Mouse (Mus musculus) kidney, embryonic 15.5 days (tissue): ENCODE results near the gene Nadk2. TPM values are rescaled to one million over a fixed set of nuclear protein-coding genes. Genes with fewer than 3 reads are reported as not detected.
A peak's percentile ranks its signal among the peaks of the same experiment; 100 is the strongest.

Source experiments
- ATAC-seq: fragments of 200-750 bp; cut with Nextera tagmentation; replicated peaks from 2 replicates; pipeline ENCODE4 v1.8.0; 2017; ENCODE audit warnings: moderate TSS enrichment; ENCODE audit not compliant: low FRiP score
- H3K27ac ChIP-seq: fragments of 300-500 bp; sonication (generic); 2 replicates; pipeline ENCODE4 v1.5.1; 2015; ENCODE audit warnings: mild to moderate bottlenecking, inconsistent platforms
- H3K27me3 ChIP-seq: fragments of 300-500 bp; sonication (generic); 2 replicates; pipeline ENCODE4 v1.6.1; 2015; ENCODE audit warnings: inconsistent platforms
- H3K36me3 ChIP-seq: fragments of 300-500 bp; sonication (generic); 2 replicates; pipeline ENCODE4 v1.6.1; 2015; ENCODE audit warnings: inconsistent platforms
- H3K4me1 ChIP-seq: fragments of 300-500 bp; sonication (generic); 2 replicates; pipeline ENCODE4 v1.6.1; 2015; ENCODE audit warnings: inconsistent platforms
- H3K4me2 ChIP-seq: fragments of 300-500 bp; sonication (generic); 2 replicates; pipeline ENCODE4 v1.6.1; 2015; ENCODE audit warnings: moderate library complexity, mild to moderate bottlenecking, inconsistent platforms
- H3K4me3 ChIP-seq: fragments of 300-500 bp; sonication (generic); replicated peaks from 2 replicates; pipeline ENCODE4 v1.5.1; 2015; ENCODE audit warnings: mild to moderate bottlenecking, inconsistent platforms
- H3K9ac ChIP-seq: fragments of 300-500 bp; sonication (generic); 2 replicates; pipeline ENCODE4 v1.6.1; 2015; ENCODE audit warnings: mild to moderate bottlenecking, inconsistent platforms
- H3K9me3 ChIP-seq: fragments of 300-500 bp; sonication (generic); replicated peaks from 2 replicates; pipeline ENCODE4 v1.6.1; 2016; ENCODE audit warnings: inconsistent platforms
- WGBS: fragments of 180-500 bp; shearing (Covaris S2); methylation state at CpG from one replicate; pipeline ENCODE4 v1.1.7; 2015; ENCODE audit warnings: mixed read lengths; 5-methylcytosine and 5-hydroxymethylcytosine counted together
- polyA plus RNA-seq: library from polyadenylated mRNA; unstranded; fragments of >200 nt; fragmentation: Nextera tagmentation; extraction: Ambion mirVana; gene quantifications from 2 replicates; pipeline ENCODE4 v1.2.1, GENCODE M21; 2015

Nadk2 gene
- polyA plus RNA-seq, 1 experiment from 2014 or later, result 27.0 TPM

DNA sequence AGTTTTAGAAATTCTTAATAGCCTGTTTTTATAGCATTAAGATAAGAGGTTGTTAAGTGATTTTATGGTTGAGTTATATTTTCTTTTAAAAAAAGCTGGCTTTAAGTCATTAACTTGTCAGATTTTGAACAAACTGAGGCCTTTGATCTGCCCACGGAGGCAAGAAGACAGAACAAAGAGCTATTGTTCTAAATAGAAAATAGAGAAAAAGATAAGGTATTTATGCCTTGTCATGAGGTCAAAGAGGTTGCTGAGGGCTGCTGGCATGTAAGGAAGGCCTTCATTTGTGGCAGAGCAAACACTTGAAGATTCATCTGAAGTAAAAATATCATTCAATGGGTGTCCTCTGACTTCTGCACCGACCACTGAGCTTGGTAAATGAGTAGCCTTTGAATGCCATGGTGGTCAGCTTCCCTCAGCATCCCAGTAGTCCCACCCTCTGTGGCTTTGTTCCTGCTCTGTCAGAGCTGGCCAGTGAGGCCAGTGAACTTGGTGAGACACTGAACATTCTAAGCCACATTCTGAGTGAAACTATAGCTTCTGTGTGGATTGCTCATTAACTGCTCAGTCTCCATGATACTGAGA is 18.2 kb downstream of the Nadk2 start:
- Histone ChIP-seq H3K4me1 (peaks cover 18% of the 10 kb centered on the region), H3K4me3 (no peak overlapping the region), H3K4me2 (no peak overlapping the region), H3K27me3 (no peaks in the 10 kb centered on the region), H3K9me3 (no peaks in the 10 kb centered on the region), H3K27ac (no peak overlapping the region), H3K9ac (no peak overlapping the region), H3K36me3 (peaks cover 44% of the 10 kb centered on the region)
- ATAC-seq, result peak; percentile 60
- 17% methylated on average over 2 of the region's 2 CpGs for WGBS

- Histone ChIP-seq H3K4me1 (peaks cover 24% of the 10 kb centered on the region), H3K9ac (no peak overlapping the region), H3K27me3 (no peaks in the 10 kb centered on the region), H3K9me3 (no peaks in the 10 kb centered on the region), H3K4me3 (no peak overlapping the region), H3K27ac (no peak overlapping the region), H3K36me3 (peaks cover 42% of the 10 kb centered on the region), H3K4me2 (no peak overlapping the region)
- no peak for ATAC-seq
- WGBS, result 91% methylated on average over 5 of the region's 5 CpGs
Measured at GRCm38 (mm10) chr15:9090662-9091061, 19.6 kb downstream of the Nadk2 start.

DNA sequence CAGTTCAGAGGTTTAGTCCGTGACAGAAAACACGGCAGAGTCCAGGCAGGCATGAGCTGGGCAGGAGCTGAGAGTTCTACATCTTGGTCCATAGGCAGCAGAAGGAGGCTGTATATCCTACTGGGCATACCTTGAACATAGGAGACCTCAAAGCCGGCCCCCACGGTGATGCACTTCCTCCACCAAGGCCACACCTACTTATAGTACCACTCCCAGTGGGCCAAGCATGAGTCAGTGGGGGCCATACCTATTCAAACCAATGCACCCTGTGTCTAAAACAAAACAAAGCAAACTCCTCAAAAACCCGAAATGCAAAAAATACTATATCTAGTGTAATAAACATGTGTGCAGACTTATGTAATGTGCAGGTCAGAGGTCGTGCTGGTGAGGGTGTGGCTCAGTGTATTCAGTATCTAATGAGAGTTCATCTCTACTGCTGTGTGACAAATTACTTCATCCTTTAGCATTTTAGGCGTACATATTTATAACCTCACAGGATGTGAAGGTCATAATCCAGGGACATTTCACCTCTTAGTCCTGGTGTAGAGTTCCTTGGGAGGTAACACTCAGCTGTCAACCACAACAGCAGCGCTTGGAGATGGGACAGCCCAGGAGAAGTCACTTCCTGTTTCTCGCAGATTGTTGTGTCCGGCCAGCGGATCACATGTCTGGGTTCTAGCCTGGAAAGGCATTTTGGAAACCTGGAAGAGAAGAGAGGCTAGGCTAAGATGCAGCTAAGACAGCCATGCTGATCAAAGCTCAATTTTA is 22.7 kb downstream of the Nadk2 start:
- ATAC-seq, result peak; percentile 47
- no peaks in the 10 kb centered on the region for H3K27me3 ChIP-seq
- H3K4me2 ChIP-seq, result peak overlapping the region; percentile 41
- H3K36me3 ChIP-seq, result peaks cover 43% of the 10 kb centered on the region
- 0 out of 2 replicates have a peak overlapping the region, but pooled peaks have one; percentile 7 for H3K4me3 ChIP-seq
- H3K9me3 ChIP-seq, result no peaks in the 10 kb centered on the region
- H3K4me1 ChIP-seq, result peaks cover 16% of the 10 kb centered on the region
- WGBS, result 69% methylated on average over 11 of the region's 11 CpGs
- no peak overlapping the region for H3K9ac ChIP-seq
- H3K27ac ChIP-seq, result no peak overlapping the region

- Histone ChIP-seq H3K9me3 (no peaks in the 10 kb centered on the region), H3K27ac (no peak overlapping the region), H3K36me3 (peaks cover 43% of the 10 kb centered on the region), H3K9ac (no peak overlapping the region), H3K27me3 (no peaks in the 10 kb centered on the region), H3K4me2 (peak overlapping the region; percentile 41), H3K4me3 (0 out of 2 replicates have a peak overlapping the region, but pooled peaks have one; percentile 7), H3K4me1 (peaks cover 15% of the 10 kb centered on the region)
- peak; percentile 94 for ATAC-seq
- WGBS, result 20% methylated on average over 13 of the region's 13 CpGs
Measured at GRCm38 (mm10) chr15:9094366-9094750, 23.3 kb downstream of the Nadk2 start.

- 90% methylated on average over 4 of the region's 4 CpGs for WGBS
Measured at GRCm38 (mm10) chr15:9096865-9097264, 25.8 kb downstream of the Nadk2 start.

GRCm38 (mm10) chr15:9100446-9101077 is 29.5 kb downstream of the Nadk2 start:
- H3K9ac ChIP-seq, result no peak overlapping the region
- WGBS, result 92% methylated on average over 10 of the region's 10 CpGs
- ATAC-seq, result no peak
- peaks cover 68% of the 10 kb centered on the region for H3K36me3 ChIP-seq
- no peaks in the 10 kb centered on the region for H3K4me1 ChIP-seq
- no peak overlapping the region for H3K4me2 ChIP-seq
- H3K27ac ChIP-seq, result no peak overlapping the region
- H3K9me3 ChIP-seq, result no peaks in the 10 kb centered on the region
- no peak overlapping the region for H3K4me3 ChIP-seq
- no peaks in the 10 kb centered on the region for H3K27me3 ChIP-seq

More at GRCm38 (mm10) chr15:9096865-9097264, 25.8 kb downstream of the Nadk2 start:
- Histone ChIP-seq H3K4me3 (no peak overlapping the region), H3K4me1 (peaks cover 11% of the 10 kb centered on the region), H3K9me3 (no peaks in the 10 kb centered on the region), H3K9ac (no peak overlapping the region), H3K36me3 (peaks cover 53% of the 10 kb centered on the region), H3K27me3 (no peaks in the 10 kb centered on the region), H3K4me2 (no peak overlapping the region), H3K27ac (no peak overlapping the region)
- ATAC-seq, result no peak

GRCm38 (mm10) chr15:9106303-9107074 is 35.4 kb downstream of the Nadk2 start:
- Histone ChIP-seq H3K27ac (no peak overlapping the region), H3K9me3 (no peaks in the 10 kb centered on the region), H3K4me3 (no peak overlapping the region), H3K27me3 (no peaks in the 10 kb centered on the region), H3K36me3 (peaks cover 69% of the 10 kb centered on the region), H3K4me1 (no peaks in the 10 kb centered on the region), H3K9ac (no peak overlapping the region), H3K4me2 (no peak overlapping the region)
- ATAC-seq, result no peak
- WGBS, result 83% methylated on average over 13 of the region's 13 CpGs

- Histone ChIP-seq H3K4me3 (no peak overlapping the region), H3K27ac (no peak overlapping the region), H3K36me3 (peaks cover 73% of the 10 kb centered on the region), H3K27me3 (no peaks in the 10 kb centered on the region), H3K9me3 (no peaks in the 10 kb centered on the region), H3K9ac (no peak overlapping the region), H3K4me1 (no peaks in the 10 kb centered on the region), H3K4me2 (no peak overlapping the region)
- WGBS, result 82% methylated on average over 6 of the region's 6 CpGs
- ATAC-seq, result no peak
Measured at GRCm38 (mm10) chr15:9110526-9111347, 39.7 kb downstream of the Nadk2 start.

DNA sequence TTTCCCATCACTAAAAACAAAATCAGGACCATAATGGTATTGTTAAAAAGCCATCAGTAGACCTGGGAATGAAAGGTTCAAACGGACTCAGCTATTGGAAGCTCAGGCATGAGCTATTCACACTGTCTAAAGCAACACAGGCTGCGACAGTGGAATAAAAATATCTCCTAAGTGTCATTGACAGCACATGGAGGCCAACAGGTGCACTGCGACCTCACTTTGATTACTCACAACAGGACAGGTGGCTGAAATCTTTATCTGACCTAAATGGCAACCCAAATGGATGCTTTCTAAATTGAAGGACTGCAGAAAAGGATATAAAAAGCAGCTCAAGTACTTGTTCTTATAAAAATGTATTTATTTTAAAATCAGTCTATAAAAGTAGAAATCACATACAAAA is 40.6 kb downstream of the Nadk2 start:
- Histone ChIP-seq H3K9ac (no peak overlapping the region), H3K4me1 (no peaks in the 10 kb centered on the region), H3K36me3 (peaks cover 76% of the 10 kb centered on the region), H3K9me3 (no peaks in the 10 kb centered on the region), H3K4me2 (no peak overlapping the region), H3K27me3 (no peaks in the 10 kb centered on the region), H3K4me3 (no peak overlapping the region), H3K27ac (no peak overlapping the region)
- 83% methylated on average over 3 of the region's 3 CpGs for WGBS
- ATAC-seq, result no peak

DNA sequence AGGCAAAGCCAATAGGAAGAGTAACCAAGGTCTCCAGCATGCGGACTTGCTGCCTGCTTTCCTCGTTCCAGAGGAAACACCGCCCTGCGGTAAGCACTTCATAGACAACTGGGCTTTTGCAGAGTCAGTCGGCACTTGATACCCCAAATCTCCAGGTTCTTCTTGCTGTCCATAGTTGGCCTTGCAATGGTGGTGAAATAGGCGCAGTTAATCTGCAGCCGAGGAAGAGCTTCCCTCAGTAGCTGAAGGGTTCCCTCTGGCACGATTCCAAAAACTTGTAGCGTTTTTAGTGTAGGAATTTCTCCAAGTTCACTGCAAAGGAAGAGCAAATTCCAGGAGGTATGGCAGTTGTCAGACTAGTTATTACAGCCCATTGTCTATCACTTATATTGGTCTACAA is 42.5 kb downstream of the Nadk2 start:
- WGBS, result 75% methylated on average over 9 of the region's 9 CpGs
- H3K36me3 ChIP-seq, result peaks cover 81% of the 10 kb centered on the region

GRCm38 (mm10) chr15:9114131-9114530 is 43.1 kb downstream of the Nadk2 start:
- Histone ChIP-seq H3K27ac (no peak overlapping the region), H3K27me3 (no peaks in the 10 kb centered on the region), H3K4me3 (no peak overlapping the region), H3K9me3 (no peaks in the 10 kb centered on the region), H3K36me3 (peaks cover 87% of the 10 kb centered on the region), H3K4me2 (no peak overlapping the region), H3K9ac (no peak overlapping the region), H3K4me1 (no peaks in the 10 kb centered on the region)
- 89% methylated on average over 4 of the region's 4 CpGs for WGBS
- no peak for ATAC-seq

More for the DNA sequence above, 42.5 kb downstream of the Nadk2 start:
- H3K9me3 ChIP-seq, result no peaks in the 10 kb centered on the region
- no peaks in the 10 kb centered on the region for H3K27me3 ChIP-seq
- H3K4me2 ChIP-seq, result no peak overlapping the region
- no peaks in the 10 kb centered on the region for H3K4me1 ChIP-seq
- H3K9ac ChIP-seq, result no peak overlapping the region
- no peak for ATAC-seq
- H3K27ac ChIP-seq, result no peak overlapping the region
- H3K4me3 ChIP-seq, result no peak overlapping the region
